ENCODE assay signal across 8 mouse cellular contexts in the genomic region with DNA sequence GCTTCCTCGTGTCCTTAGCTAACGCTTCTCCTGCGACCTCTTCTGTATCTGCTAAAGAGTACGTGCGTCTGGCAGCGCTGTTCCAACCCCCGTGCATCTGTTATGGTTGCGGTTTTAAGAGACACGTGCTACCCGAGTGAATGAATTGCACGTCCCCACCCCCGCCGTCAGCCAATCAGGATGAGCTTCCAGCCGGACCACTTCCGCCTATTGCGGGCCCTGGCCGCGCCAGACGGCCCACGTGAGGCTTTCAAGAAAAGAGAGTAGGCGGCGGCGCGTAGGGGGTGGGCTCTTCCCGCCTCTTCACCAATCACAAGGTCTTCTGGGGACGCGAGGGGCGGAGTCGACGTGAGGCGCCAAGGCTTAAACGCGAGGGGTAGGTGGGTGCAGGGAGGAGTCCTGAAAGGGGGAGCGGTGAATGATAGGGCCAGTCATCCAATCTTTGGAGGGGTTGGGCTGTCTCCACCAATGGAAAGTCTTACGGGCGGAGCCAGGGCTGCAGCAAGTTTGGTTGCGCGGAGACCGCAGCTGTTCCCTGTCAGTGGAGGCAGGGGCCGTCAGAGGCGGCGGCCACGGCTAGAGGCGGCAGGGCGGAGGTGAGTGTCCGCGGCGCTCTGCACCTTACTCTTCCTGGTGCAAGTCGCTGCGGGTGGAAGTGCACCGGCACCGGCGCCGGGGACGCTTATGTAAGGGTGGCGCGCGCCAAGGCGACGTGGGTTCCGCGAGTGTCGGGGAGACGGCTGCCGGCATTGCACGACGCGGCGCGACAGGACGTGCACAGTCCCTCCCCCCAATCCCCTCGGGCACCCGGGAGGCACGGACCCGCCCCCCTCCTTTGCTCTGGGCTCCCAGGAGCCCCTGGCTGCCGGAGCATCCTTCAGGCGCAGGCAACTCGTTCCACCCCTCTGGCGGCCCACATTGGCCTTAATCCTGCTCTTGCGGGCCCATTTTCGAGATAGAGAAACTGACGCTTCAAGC. TPM values are rescaled to one million over a fixed set of nuclear protein-coding genes. Genes with fewer than 3 reads are reported as not detected.
DNase-seq lines count a peak whose midpoint lies in the region; ATAC-seq lines count a peak whose summit lies in the region.

A gene (plus strand): TSS at position 487 of the 978 bp plus-strand sequence.

- H3K27me3 ChIP-seq in hindbrain, embryonic 15.5 days: no peaks in the 10 kb centered on the region

- DNase-seq in T-cell, adult 2 months (ENCODE audit: low spot score): peak; percentile 100
- peak; percentile 96 to 98 for DNase-seq in cerebellum, postnatal 36 days
- peak; percentile 99 for DNase-seq in frontal cortex, postnatal 36 days (ENCODE audit: low spot score in 2 of 2)
- DNase-seq in left cerebral cortex, adult 11 months (ENCODE audit: low spot score): peak; percentile 100
- DNase-seq in lung, postnatal 4 days: peak; percentile 99
- peak; percentile 100 for DNase-seq in retina, postnatal 7 days (ENCODE audit: low read depth, low spot score)
- peak; percentile 95 for DNase-seq in urinary bladder, adult 2 months (ENCODE audit: low spot score)

- peak within 1 kb of the TSS; percentile 60; the same call in 1 of the 2 replicates for H3K27ac ChIP-seq in hindbrain, embryonic 15.5 days (replicated peaks)

- under 1% methylated on average over 78 of the region's 82 CpGs for WGBS in hindbrain, embryonic 15.5 days

- peaks cover 13% of the 10 kb centered on the region for H3K4me1 ChIP-seq in hindbrain, embryonic 15.5 days (replicated peaks)

- ATAC-seq in hindbrain, embryonic 15.5 days (ENCODE audit: low FRiP score, low read depth): peak; percentile 100

- H3K4me3 ChIP-seq in hindbrain, embryonic 15.5 days: peak within 1 kb of the TSS; percentile 70

- peak within 1 kb of the TSS; percentile 89 for H3K4me2 ChIP-seq in hindbrain, embryonic 15.5 days

- peak within 1 kb of the TSS; percentile 48 for H3K9ac ChIP-seq in hindbrain, embryonic 15.5 days

- no peaks in the 10 kb centered on the region for H3K36me3 ChIP-seq in hindbrain, embryonic 15.5 days

- H3K9me3 ChIP-seq in hindbrain, embryonic 15.5 days: no peaks in the 10 kb centered on the region

RNA-seq across cellular contexts. Expression of the gene that starts here (rescaled TPM):
- polyA plus RNA-seq in hindbrain, embryonic 15.5 days (2015; fragmentation: Nextera tagmentation; extraction: Ambion mirVana): 38.9 and 43.8 TPM in 2 replicates
- 22.0 and 22.3 TPM in 2 replicates for polyA plus RNA-seq in urinary bladder, adult 2 months (2012; rRNA removed)

Comparison
In these comparisons a context has a peak if more than half of its experiments do, and no peak if none do; other contexts are left out.
1. Peak in every context shown above with its lines: DNase-seq, ATAC-seq, H3K4me3 ChIP-seq and H3K27ac ChIP-seq.